Mouse (Mus musculus) testis, adult 2 months (tissue): Measurements from ENCODE around the gene Tdp2. TPM values are rescaled to one million over a fixed set of nuclear protein-coding genes. Genes with fewer than 3 reads are reported as not detected.

Source experiments
- H3K27ac ChIP-seq: fragments of 200-500 bp; 2 replicates; pipeline ENCODE4 v1.5.1; 2012; ENCODE audit warnings: low read depth, low read length; ENCODE audit not compliant: control insufficient read depth, insufficient read depth
- H3K27me3 ChIP-seq: fragments of 200-500 bp; 2 replicates; pipeline ENCODE4 v1.6.1; 2012; ENCODE audit warnings: mild to moderate bottlenecking, low read length, moderate library complexity; ENCODE audit not compliant: control insufficient read depth, insufficient read depth
- H3K36me3 ChIP-seq: fragments of 200-500 bp; 2 replicates; pipeline ENCODE4 v1.6.1; 2012; ENCODE audit warnings: mild to moderate bottlenecking, low read length; ENCODE audit not compliant: control insufficient read depth, insufficient read depth
- H3K4me1 ChIP-seq: fragments of 200-500 bp; 2 replicates; pipeline ENCODE4 v1.6.1; 2012; ENCODE audit warnings: low read length; ENCODE audit not compliant: control insufficient read depth, insufficient read depth
- H3K4me3 ChIP-seq: fragments of 200-500 bp; 2 replicates; pipeline ENCODE4 v1.5.1; 2012; ENCODE audit warnings: low read depth, mild to moderate bottlenecking, low read length, moderate library complexity, mixed read lengths; ENCODE audit not compliant: control insufficient read depth
- CTCF ChIP-seq: fragments of 200-500 bp; IDR thresholded peaks from 2 replicates; pipeline ENCODE4 v1.5.1; 2012; ENCODE audit warnings: low read depth, mild to moderate bottlenecking, inconsistent platforms, low read length, moderate library complexity; ENCODE audit not compliant: control insufficient read depth, insufficient read depth, insufficient replicate concordance
- POLR2A ChIP-seq: fragments of 200-500 bp; IDR thresholded peaks from 2 replicates; pipeline ENCODE4 v1.6.1; 2012; ENCODE audit warnings: low read depth, mild to moderate bottlenecking, inconsistent platforms, low read length, moderate library complexity; ENCODE audit not compliant: control insufficient read depth
- polyA plus RNA-seq: library from polyadenylated mRNA; depleted of rRNA; stranded (reverse); fragments of >200 nt; gene quantifications from 2 replicates; pipeline ENCODE4 v1.2.3, GENCODE M21; 2012

Gene Tdp2
- polyA plus RNA-seq, 1 experiment: 21.0 TPM

GRCm38 (mm10) chr13:24812521-24812920 is 19.0 kb upstream of the Tdp2 start:
- Histone ChIP-seq H3K36me3 (peaks cover 1% of the 10 kb centered on the region), H3K4me3 (no peak overlapping the region), H3K4me1 (no peaks in the 10 kb centered on the region), H3K27ac (no peak overlapping the region), H3K27me3 (no peaks in the 10 kb centered on the region)
- no peak for TF ChIP-seq CTCF
- TF ChIP-seq POLR2A: no peak

DNA sequence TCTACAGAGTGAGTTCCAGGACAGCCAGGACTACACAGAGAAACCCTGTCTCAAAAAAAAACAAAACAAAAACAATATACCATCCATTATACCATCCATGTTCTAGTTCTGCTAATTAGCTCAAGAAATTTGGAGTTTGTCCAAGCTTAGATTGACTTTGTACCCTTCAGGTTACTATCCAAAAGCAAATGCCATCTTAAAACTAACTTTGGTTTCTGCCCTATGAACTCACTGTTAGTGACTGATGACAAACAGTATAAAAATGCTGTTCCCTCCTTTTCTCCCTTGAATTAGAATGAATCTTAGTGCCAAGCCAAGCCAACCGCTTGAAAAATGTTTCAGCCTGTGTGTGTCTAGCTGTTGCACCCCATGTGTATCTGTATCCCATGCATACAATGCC is 16.9 kb upstream of the Tdp2 start:
- H3K4me3 ChIP-seq: no peak overlapping the region
- H3K36me3 ChIP-seq: peaks cover 1% of the 10 kb centered on the region
- no peaks in the 10 kb centered on the region for H3K4me1 ChIP-seq
- no peak for TF ChIP-seq POLR2A
- TF ChIP-seq CTCF: no peak
- H3K27me3 ChIP-seq: no peaks in the 10 kb centered on the region
- H3K27ac ChIP-seq: no peak overlapping the region

GRCm38 (mm10) chr13:24816125-24817092 is 15.1 kb upstream of the Tdp2 start:
- Histone ChIP-seq H3K36me3 (peaks cover 1% of the 10 kb centered on the region; the same call in 1 of the 2 replicates), H3K4me1 (no peaks in the 10 kb centered on the region), H3K27me3 (no peaks in the 10 kb centered on the region), H3K4me3 (no peak overlapping the region), H3K27ac (no peak overlapping the region)
- TF ChIP-seq POLR2A: no peak
- no peak for TF ChIP-seq CTCF

- H3K4me3 ChIP-seq: no peak overlapping the region
- H3K4me1 ChIP-seq: no peaks in the 10 kb centered on the region
- H3K36me3 ChIP-seq: no peaks in the 10 kb centered on the region
- TF ChIP-seq CTCF (no peak), POLR2A (no peak)
- no peaks in the 10 kb centered on the region for H3K27me3 ChIP-seq
- no peak overlapping the region for H3K27ac ChIP-seq
Measured at GRCm38 (mm10) chr13:24819931-24820330, 11.5 kb upstream of the Tdp2 start.

DNA sequence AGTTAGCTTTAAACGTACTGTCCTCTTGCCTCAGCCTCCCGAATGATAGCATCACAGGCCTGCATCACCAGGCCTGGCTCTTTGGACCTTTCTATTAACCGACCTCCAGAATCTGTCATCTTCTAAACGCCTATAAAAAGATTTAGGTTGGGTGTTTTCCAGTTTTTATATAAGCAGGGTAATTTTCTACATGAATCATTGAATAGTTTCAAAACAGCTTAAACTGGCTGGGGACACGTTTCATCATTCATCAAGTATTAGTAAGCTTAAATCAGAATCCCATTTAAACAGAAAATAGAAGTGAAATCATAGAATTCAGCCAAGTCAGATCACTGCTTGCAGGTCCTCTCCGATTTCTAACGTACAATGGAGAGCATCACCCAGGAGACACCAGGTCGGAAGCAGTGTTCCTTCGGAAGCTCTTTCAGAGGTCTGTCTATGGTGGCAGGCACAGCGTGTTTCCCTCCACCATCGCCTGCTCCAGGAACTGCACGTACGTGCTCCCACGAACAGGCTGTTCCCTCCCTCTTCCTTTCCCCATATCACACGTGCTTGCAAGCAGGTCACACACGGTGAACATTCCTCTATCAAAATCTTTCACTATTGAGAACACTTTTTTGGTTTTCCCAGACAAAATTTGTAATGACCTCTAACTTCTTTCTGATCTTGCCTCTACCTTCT is 8.7 kb upstream of the Tdp2 start:
- H3K4me3 ChIP-seq: no peak overlapping the region
- no peaks in the 10 kb centered on the region for H3K4me1 ChIP-seq
- TF ChIP-seq CTCF (no peak), POLR2A (no peak)
- H3K27me3 ChIP-seq: no peaks in the 10 kb centered on the region
- no peaks in the 10 kb centered on the region for H3K36me3 ChIP-seq
- 0 out of 2 replicates have a peak overlapping the region, but pooled peaks have one; percentile 36 for H3K27ac ChIP-seq

DNA sequence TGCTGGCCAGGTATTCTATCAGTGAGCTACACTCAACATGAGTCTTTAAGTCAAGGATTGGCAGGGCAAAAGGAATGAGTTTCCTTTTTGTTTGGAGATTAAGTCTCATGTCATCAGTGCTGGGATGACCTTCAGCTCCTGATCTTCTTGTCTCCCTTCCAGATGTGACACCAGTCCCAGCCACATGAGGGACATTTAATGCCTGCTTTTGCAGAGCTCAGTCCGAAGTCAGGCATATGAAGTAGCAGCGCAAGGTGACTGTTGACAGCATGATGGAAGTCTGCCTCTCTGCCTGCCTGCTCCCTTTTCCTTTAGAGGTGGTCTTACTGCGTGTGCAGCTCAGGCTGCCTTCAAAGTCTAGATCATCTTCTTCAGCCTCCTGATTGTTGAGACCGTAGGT is 6.8 kb upstream of the Tdp2 start:
- Histone ChIP-seq H3K36me3 (no peaks in the 10 kb centered on the region), H3K27me3 (no peaks in the 10 kb centered on the region), H3K4me3 (no peak overlapping the region), H3K4me1 (no peaks in the 10 kb centered on the region; the same call in 1 of the 2 replicates), H3K27ac (no peak overlapping the region)
- TF ChIP-seq POLR2A (no peak), CTCF (no peak)

GRCm38 (mm10) chr13:24825587-24825986 is 5.9 kb upstream of the Tdp2 start:
- H3K27me3 ChIP-seq: no peaks in the 10 kb centered on the region
- H3K36me3 ChIP-seq: no peaks in the 10 kb centered on the region
- H3K27ac ChIP-seq: no peak overlapping the region
- H3K4me3 ChIP-seq: no peak overlapping the region
- TF ChIP-seq POLR2A (no peak), CTCF (no peak)
- H3K4me1 ChIP-seq: no peaks in the 10 kb centered on the region; the same call in none of the 2 replicates
